Mouse (Mus musculus): ENCODE measurements around the gene Pdha1. TPM values are rescaled to one million over a fixed set of nuclear protein-coding genes. Genes with fewer than 3 reads are reported as not detected.

Pdha1 gene
- 1,000 to 10,000 TPM; 1,149 to 1,208 TPM for total RNA-seq (2021)

DNA sequence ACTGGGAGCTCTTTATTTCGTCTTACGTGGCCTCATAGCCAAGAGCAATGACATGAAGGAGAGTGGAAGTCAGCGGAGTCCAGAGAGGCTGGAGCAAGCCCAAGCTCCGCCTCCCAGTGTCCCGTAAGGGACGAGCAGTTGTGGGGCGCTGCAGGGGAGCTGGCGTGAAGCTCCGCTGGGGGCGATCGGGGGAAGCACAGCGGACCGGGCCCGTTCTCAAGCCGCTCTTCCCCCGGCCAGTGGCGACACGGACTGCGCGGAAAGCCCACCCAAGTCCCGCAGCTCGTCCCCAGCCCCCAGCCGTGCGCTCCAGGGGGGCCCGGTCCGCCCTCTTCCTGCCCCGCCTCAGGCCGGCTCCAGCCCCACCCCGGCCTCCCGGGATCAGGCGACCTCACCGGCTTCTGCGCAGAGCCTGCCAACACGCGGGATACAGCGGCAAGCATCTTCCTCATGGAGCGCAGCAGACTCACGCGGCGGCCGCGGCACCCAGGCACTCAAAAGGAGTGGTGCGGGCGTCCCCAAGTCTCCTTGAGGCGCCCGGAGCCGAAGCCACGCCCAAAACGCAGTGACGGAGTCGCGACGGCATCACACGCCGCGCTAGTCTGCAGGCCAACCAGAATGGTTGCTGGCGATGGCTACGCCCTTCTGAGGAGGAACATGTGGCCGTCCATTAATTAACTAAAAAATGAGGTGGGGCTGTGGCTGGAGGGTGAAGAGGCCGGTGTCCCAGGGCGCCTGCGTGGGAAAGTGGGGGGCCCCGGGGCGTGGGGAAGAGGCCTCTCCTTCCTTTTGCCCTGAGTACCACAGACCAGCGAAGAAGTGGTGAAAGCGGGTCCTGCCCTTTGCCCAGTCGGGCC is at the start of gene Pdha1:
Gene Pdha1, minus strand, starts transcription at position 553 of the 857 bp plus-strand sequence.
- peak; percentile 86 for DNase-seq (ENCODE audit: low spot score)
- intact Hi-C loops (cut with DNase I): loop anchor here (10.0 kb wide), 1 partner anchor 627 kb away; the partner anchor contains the start of gene Rs1

DNA sequence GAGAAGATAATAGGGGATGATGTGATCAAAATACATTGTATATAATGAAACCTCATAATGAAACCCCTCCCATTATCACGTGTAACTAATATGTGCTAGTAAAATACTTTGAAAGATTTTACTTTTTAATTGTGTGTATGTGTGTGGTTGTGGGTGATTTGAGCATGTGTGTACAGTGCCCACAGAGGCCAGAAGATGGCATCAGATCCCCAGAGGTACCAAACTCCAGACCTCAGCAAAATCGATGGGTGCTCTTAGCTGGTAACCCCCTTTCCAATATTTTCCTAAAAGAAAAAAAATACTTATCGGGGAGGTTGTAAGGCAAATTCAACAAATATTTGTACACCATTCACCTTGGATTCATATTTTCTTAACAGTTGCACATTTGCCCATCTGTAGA is 40.8 kb upstream of the Pdha1 start:
- no peak for DNase-seq (ENCODE audit: low spot score)
- intact Hi-C loops (cut with DNase I): no loop called here

DNA sequence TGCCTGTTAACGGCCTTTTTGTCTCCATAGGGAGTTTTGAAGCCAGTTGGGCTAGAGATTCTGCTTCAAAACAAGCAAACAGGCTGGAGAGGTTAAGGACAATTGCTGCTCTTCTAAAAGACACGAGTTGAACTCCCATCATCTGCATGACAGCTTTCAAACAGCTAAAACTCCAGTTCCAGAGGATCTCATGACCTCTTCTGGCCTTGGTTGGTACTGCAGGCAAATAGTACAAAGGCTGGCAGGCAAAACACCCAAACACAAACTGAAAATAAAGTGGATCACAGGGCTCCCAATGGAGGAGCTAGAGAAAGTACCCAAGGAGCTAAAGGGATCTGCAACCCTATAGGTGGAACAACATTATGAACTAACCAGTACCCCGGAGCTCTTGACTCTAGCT is 31.9 kb upstream of the Pdha1 start:
- intact Hi-C loops (cut with DNase I): loop anchor here (2.0 to 5.0 kb wide), 2 partner anchors 15 to 183 kb away; partner anchors contain the start of gene Map3k15
- no peak for DNase-seq (ENCODE audit: low spot score)

DNA sequence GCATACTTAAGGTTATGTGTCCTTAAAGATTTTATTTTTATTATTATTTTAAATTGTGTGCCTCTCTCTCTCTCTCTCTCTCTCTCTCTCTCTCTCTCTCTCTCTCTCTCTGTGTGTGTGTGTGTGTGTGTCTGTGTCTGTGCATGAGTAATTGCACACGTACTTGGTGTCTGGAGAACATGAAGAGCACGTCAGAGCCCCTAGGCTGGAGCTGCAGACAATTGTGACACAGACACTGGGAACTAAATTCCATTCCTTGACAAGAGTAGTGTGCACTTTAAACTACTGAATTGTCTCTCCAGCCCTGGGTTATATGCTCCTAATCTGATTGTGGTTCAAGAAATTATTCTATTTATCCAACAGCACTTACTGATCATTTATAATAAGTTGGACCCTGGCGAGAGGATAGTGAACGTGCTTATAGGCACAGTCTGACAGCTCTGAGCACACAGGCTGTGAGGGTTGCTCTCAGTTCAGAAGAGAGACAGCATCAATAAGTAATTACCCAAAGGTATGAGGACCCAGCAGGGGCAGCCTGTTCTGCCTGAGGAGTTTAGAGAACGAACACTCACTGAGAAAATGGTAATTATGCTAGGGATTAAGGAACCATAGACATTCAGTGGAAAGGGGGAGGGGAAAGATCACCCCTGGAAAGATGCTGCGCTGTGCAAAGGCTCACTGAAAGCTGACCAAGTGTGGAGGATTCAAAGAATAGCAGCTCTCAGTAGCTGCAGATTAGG is 28.2 kb upstream of the Pdha1 start:
- intact Hi-C loops (cut with DNase I): no loop called here
- no peak for DNase-seq (ENCODE audit: low spot score)

DNA sequence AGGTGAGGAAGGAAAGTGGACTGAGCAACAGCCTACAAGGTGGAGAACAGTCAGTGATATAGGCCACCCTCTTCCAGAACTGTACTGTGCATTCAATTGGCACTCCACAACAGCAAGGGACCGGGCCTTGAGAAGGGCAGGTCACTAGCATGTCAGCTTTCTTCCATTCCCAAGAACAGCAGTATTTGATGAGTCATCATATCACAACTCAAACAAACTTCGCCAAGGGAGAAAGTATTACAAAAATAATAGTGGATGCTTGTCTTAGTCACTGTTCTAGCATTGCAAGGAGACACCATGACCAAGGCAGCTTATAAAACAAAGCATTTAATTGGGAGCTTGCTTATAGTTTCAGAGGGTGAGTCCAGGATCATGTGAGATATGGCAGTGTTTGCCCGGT is 26.0 kb upstream of the Pdha1 start:
- intact Hi-C loops (cut with DNase I): no loop called here
- no peak for DNase-seq (ENCODE audit: low spot score)

DNA sequence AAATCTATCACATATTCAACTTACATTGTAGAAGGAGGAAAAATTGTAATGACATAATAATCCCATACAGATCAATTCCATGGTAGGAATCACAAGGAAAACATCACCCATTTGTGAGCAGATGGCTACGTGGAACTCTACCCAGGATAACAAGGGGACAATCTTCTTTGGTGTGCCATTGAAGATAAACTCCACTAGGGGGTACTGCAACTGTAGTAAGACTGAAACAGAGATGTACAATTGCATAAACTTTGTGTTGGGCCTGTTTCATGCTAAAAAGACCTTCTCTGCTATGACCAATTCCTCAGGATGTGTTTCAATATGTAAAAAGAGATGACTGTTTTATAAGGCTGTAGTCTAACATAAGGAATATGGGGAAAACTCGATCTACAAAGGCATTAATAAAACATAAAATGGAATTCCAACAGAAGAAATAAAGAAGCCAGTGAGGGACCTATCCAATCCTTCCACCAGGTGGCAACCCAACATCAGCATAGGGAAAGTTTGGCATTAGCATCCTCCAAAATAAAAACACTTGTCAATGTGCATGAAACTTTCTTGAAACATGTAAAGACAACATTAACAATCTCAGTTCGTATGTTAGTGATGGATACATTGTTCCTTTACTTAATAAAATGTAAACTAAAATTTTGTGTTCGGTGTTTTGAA is 15.1 kb upstream of the Pdha1 start:
- intact Hi-C loops (cut with DNase I): loop anchor here (1.0 to 10.0 kb wide), 2 partner anchors 462 to 880 kb away; no protein-coding TSS in a partner anchor
- DNase-seq (ENCODE audit: low spot score): no peak

DNA sequence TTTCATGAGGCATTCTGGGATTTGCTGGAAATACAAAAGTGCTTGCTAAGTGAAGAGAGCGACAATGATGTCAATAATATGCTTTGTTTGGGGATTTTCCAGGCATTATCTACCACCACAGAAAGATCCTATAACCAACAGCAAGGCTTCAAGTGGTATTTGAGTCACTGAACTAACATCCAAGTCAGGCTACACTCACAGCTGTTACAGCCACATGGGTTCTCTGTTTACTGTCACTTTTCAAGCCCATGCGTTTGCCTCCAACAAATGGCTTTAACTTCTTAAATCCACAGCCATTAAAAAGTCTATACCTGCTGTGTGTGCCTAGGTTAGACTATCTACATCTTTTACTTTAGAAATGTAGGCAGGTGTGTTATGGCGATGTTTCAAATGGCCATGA is 10.6 kb upstream of the Pdha1 start:
- DNase-seq (ENCODE audit: low spot score): no peak
- intact Hi-C loops (cut with DNase I): no loop called here

DNA sequence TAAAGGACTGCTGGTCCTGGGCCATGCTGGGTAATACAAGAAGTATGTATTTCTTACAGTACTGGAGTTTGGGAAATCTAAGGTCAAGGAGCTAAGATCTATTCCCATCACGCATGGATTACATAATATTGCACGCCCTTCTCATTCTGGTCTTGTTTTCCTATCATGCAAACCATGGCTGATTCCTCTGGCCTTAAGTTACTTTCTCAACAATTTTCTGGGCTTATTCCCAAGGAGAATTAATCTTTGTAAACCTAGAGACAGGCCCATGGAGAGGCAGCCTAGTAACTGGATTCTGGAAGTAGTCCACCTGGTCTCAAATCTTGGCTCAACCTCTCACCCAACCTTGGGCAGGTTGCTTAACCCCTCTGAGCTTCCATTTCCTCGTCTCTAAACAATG is 9.2 kb upstream of the Pdha1 start:
- intact Hi-C loops (cut with DNase I): no loop called here

DNA sequence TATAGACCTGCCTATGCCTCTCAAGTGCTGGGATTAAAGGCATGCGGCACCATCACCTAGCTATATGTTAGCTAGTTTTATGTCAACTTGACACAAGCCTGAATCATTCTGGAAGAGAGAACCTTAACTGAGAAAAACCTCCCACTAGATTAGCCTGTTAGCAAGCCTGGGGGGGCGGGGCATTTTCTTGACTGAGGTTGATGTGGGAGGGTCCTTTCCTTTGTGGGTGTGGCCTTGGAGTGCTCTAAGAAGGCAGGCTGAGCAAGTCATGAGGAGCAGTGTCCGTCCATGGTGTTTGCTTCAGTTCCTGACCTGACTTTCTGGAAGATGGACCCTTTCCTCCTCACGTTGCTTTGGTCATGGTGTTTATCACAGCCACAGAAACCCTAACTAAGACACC is 8.6 kb upstream of the Pdha1 start:
- no peak for DNase-seq (ENCODE audit: low spot score)
- intact Hi-C loops (cut with DNase I): no loop called here

More for the DNA sequence above, 9.2 kb upstream of the Pdha1 start:
- DNase-seq (ENCODE audit: low spot score): no peak

DNA sequence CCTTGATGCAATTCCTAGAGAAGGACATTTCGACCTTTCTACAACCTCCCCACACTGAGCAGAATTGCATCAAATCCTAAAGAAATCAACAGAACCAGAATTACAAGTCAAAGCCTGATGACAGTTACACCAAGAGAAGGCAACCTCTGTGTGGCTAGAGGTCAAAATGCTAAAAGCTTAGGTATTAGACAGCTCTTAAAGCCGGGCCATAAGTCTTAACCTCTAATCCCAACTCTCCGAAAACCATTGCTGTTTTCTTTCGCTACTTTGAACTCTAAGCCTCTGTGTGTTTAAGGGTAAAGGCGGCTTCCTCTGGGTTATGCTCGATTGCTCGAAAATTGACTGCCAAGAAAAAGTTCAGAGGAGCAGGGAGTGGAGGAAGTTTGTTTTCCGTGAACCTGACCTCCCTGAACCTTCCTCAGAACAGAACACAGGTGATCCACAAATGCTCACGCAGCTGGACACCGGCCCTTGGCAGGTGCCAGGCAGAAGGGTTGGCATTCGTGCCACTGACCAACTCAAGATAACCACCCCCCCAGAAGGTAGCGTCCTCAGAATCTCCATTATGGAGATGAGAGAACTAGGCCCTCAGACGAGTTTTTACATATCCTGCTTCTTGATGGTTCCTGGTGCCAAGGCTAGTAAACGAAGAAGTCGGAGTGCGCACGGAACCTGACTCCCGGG is 894 bp downstream of the Pdha1 start:
- intact Hi-C loops (cut with DNase I): loop anchor here (10.0 kb wide), 1 partner anchor 627 kb away; the partner anchor contains the start of gene Rs1
- no peak for DNase-seq (ENCODE audit: low spot score)

DNA sequence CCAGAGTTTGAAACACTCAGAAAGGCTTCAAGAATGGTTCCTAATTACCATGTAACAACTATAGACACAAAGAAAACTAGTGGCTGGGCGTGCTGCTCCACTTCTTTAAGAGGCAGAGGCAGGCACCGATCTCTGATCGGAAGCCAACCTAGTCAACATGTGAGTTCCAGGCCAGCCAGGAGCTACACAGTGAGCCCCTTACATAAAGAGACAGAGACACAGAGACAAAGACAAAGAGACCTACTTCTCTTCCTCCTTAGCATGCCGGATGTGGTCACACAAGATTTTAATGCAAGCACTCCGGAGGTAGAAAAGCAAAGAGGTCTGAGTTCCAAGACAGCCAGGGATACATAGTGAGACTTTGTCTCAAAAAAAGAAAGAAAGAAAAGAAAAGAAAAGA is 2.1 kb downstream of the Pdha1 start:
- intact Hi-C loops (cut with DNase I): loop anchor here (10.0 kb wide), 1 partner anchor 629 kb away; the partner anchor contains the start of gene Rs1
- no peak for DNase-seq (ENCODE audit: low spot score)

DNA sequence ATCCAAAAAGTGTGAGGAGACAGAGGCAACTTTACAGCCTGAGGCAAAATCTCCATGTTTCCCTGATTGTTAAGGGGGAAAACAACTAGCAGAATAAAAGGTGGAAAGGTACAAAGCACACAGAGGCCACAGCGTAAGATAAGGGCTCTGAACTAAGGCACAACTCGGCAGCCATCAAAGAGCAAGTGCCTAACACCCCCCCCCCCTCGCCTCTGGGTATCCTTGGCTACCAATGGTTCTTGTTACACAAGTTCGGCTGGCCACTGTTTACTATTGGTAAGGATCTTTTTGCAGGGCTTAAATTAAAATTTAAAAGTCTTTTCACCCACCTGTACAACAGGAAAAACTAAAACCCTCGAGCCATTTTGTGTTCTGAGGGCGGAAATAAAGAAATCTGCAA is 2.5 kb downstream of the Pdha1 start:
- DNase-seq (ENCODE audit: low spot score): no peak
- intact Hi-C loops (cut with DNase I): loop anchor here (10.0 kb wide), 1 partner anchor 629 kb away; the partner anchor contains the start of gene Rs1

DNA sequence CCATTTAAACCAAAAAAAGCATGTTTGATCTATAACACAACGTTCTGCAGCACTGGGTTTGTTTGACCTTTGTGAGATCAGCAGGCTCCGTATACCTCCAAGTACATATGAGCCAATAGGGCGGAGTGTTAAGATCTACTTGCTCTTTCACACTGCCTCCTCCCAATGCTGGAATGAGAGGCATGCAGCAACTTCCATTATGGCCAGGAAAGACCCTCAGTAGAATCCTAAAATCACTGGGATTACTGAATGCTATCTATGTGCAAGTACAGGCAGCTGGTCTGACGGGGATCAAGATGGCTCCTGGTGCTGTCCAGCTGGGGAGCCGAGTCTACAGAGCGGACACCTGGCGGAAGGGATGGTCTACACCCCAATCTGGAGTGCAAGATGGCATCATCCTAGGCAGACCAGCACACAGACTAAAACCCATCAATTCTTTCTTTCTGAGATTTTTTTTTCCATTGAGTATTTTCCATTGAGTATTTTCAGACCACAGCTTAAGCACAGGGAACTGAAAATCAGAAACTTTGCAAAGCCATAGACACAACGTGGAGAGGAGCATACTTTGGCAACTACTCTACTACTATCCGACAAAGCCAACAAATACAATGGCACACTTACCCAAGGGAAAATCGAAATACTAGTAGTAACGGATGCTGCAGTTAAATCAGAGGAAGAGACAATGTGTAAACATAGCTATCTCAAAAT is 3.9 kb downstream of the Pdha1 start:
- intact Hi-C loops (cut with DNase I): loop anchor here (10.0 kb wide), 1 partner anchor 631 kb away; the partner anchor contains the start of gene Rs1
- DNase-seq (ENCODE audit: low spot score): no peak

DNA sequence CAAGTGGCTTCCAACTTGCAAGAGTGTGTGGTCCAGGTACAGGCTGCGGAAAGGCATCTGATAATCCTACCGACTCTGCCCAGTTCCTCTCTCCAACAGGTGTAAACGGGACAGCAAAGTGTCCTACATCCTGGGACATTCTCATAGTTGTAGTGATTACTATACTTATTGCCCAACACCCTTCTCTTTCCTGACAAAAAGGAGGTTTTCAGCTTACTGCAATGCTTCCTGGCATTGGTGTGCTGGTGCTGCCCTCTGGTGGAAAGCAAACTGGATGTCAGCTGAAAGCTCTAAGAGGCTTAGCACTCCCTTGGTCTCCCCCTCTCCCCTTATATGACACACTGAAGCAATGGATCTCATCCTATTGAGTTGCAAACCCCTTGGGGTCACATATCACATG is 21.6 kb downstream of the Pdha1 start:
- intact Hi-C loops (cut with DNase I): loop anchor here (5.0 to 10.0 kb wide), 3 partner anchors 129 to 492 kb away; partner anchors contain the start of genes Map3k15 and Sh3kbp1
- DNase-seq (ENCODE audit: low spot score): no peak

DNA sequence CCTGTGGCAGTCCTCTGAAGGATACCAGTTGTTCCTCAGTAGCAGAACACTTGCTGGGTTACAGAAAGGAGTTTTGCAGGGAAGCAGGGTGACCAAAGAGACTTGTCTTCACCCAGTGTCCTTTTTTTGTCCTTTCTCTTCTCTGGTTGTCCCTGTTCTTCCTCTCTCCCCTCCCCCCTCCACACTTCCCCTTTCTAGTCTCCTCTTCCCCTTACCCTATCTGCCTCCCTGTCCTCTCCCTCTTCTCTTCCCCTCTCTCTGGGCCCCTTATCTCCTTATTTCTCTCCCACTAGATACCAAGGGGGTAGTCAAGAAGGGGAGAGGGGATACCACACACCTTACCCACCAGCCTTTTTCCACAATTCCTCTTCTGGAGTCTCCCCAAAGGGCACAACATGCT is 22.1 kb downstream of the Pdha1 start:
- no peak for DNase-seq (ENCODE audit: low spot score)
- intact Hi-C loops (cut with DNase I): loop anchor here (5.0 to 10.0 kb wide), 3 partner anchors 129 to 491 kb away; partner anchors contain the start of genes Map3k15 and Sh3kbp1

DNA sequence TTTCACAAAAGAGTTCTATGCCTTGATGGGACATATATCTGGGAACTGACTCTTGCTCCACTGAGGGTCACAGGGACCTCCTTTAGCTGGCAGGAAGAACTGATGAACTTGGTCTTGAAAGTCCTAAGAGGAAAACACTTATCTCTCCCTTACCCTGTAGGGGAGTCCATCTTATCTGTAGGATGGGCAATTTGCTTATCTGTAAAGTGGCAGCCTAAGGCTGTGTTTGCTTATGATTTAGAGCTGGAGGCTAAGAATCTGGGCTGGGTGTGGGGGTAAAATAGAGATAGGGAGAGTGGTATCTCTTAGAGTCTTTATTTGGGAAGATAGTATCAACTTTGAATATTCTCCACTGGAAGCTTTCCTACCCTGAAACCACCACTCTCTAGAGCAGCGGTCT is 24.4 kb downstream of the Pdha1 start:
- no peak for DNase-seq (ENCODE audit: low spot score)
- intact Hi-C loops (cut with DNase I): loop anchor here (10.0 kb wide), 1 partner anchor 489 kb away; the partner anchor contains the start of gene Sh3kbp1

DNA sequence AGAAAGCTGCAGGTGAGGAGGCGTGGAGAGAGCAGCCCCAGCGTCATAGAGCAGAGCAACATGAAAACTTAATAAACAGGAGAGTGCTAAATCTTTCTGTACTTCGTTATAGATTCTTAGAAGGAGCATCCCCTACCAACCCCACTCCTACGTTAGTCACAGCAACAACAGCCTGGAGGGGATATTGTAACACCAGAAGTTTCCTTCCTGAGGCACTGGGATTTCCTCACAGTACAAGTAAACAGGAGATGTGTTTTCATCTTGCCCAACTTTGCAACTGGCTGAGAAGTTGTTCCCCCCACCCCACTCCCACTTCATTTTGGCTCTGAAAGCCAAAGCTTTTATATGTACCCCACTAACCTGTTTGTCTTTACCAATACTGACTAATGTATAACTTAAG is 30.4 kb downstream of the Pdha1 start:
- intact Hi-C loops (cut with DNase I): no loop called here
- no peak for DNase-seq (ENCODE audit: low spot score)

DNA sequence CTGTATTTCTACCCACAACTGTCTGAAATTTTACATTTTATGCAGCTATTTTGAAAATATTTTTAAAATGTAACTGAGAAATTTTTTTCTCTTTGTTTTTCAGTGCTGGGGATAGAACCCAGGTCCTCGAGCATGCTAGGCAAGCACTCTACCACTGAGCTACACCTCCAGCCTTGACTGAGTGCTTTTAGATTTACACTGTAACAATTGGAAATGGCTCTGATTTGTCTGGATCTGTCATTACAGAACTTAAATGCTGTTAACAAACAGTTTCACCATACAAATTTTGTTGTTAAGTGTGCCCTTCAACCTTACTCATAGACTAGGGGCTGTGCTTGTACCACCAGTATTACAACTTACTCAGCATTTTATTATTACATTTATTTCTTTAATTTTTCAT is 46.2 kb downstream of the Pdha1 start:
- no peak for DNase-seq (ENCODE audit: low spot score)
- intact Hi-C loops (cut with DNase I): no loop called here
